Mouse (Mus musculus) splenic B cell, adult 2 months (primary cell): ENCODE results near the gene Adora3.

Experiments used
- DNase-seq: peaks from one replicate; pipeline ENCODE4 v3.0.0-alpha.2; 2011; ENCODE audit warnings: low read depth, low spot score
- H3K27me3 ChIP-seq: 2 replicates; pipeline ENCODE4 v1.6.1; 2012; ENCODE audit warnings: mild to moderate bottlenecking, low read length, moderate library complexity, mixed read lengths; ENCODE audit not compliant: control insufficient read depth, poor library complexity, insufficient read depth, severe bottlenecking
- H3K36me3 ChIP-seq: 2 replicates; pipeline ENCODE4 v1.6.1; 2012; ENCODE audit warnings: mild to moderate bottlenecking, low read length, moderate library complexity, mixed read lengths; ENCODE audit not compliant: control insufficient read depth, poor library complexity, insufficient read depth, severe bottlenecking

The Adora3 gene

DNA sequence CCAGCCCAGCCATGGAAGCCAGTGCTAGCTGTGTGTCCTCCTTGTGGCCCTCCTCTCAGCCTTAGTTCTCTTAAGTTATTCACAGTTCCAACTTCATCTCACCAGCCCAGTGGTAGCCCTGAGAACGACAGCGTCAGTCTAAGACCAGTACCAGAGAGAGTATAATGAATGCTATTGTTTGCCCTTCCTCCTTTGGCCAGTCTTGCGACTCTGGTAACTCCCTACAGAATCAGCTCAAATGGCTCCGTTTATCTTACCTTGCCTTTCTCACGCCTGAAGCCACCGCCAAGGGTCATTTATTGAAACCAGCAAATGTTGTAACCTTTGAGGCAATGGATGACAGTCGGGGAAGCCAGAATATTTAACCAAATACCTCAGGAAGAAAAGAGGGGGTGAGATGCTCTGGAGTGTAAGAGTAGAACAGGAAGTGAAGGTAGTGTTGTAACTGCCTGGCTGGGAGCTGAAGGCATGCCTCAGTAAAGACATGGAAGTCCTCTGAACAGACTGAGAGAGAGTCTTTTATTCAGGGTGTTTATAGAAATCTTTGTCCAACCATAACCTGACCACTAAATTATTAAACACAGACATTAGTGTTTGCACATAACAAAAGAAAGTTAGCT lies 8.8 kb upstream of the Adora3 start:
- DNase-seq: peak; percentile 13
- Histone ChIP-seq H3K36me3 (no peaks in the 10 kb centered on the region), H3K27me3 (no peaks in the 10 kb centered on the region)

DNA sequence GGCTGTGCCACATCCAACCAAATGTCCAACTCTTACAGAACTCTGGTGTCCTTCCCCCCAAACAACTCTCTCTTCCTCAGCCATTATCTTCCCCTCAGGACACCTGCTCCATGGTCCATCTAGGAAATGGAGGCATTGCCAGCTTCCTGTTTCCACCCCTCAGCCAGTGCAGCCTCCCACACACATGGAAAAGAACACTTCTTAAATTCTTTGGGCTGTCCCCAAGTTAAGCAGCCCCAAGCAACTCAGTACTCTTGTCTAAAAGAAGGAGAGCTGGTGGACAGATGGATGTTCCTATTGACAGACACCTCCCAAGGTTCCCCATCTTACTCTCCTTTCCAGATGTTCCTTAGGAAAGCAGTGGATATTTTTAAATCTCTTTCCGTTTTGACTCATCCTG lies 6.5 kb upstream of the Adora3 start:
- Histone ChIP-seq H3K27me3 (no peaks in the 10 kb centered on the region), H3K36me3 (no peaks in the 10 kb centered on the region)
- DNase-seq: no peak

DNA sequence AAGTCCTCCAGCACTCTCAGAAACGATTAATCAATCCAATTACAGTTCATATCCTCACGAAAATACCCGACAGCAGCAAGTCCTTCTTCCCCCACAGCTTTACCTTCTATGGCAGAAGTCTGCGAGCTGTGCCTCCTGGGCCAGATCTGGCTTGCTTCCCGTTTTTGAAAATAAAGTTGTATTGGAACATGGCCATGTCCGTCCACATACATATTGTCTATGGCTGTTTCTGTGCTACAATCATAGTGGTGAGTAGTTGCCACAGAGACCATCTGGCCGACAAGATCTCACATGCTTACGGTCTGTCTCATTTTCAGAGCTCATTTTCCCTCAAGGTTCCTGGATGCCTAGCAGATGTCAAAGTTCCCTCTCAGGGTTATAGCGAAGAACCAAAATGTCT lies 5.5 kb upstream of the Adora3 start:
- peak; percentile 36 for DNase-seq
- Histone ChIP-seq H3K36me3 (no peaks in the 10 kb centered on the region), H3K27me3 (no peaks in the 10 kb centered on the region)

DNA sequence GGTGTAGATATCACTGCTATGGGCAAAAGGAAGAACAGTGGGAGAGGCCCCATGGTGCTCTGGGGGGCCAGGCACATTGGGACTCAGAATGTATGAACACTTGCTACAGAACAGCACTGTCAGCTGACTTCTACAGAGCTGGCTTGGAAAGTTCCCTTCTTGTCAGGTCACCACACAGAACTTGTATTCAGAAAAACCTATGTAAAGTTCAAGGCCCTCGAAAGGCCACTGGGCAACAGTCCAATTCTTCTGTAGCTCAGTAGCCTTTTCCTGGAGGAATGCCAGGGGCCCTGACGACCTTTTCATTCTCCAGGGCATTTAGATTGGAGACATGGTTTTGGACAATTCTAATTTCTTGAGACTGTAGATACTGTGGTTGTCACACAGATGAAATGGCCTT lies 2.5 kb upstream of the Adora3 start:
- Histone ChIP-seq H3K36me3 (no peaks in the 10 kb centered on the region), H3K27me3 (no peaks in the 10 kb centered on the region)
- DNase-seq: no peak

DNA sequence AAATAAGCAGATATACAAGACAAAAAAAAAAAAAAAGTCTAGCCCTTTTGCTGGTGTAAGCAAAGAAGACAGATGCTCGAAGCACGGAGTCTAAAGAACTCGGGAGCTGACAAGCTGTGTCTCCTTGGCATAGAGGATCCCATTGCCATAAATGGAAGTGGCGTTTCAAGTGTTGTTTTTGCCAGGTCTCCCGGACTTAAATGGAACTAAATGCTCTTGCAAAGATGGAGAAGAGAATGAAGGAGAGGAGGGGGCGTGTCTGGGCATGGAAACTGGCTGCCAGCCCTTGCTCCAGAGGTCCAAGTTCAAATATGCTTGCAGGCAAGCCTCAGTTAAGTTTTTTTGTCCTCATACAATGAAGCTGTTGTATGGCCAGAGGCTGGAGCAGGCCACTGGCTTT lies 1.4 kb downstream of the Adora3 start:
- Histone ChIP-seq H3K36me3 (no peaks in the 10 kb centered on the region), H3K27me3 (no peaks in the 10 kb centered on the region)
- DNase-seq: no peak

DNA sequence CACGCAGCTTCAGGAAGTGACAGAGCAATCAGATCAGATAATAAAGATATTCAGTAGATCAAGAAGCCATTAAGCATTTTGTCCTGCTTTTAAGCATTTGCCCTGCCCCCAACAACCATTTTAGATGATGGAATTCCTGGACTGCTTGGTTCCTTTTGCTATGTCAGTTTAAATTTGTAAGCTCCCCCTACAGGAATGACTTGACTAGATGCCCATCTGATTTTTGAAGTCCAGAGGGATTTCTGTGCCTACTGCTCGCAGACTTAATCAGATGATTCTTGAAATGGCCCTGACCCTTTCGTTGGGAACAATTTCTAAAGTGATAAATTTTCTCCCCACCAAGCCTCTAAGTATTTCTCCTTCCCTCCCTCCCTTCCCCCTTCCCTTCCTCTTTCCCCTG lies 1.9 kb downstream of the Adora3 start:
- no peaks in the 10 kb centered on the region for H3K27me3 ChIP-seq
- DNase-seq: no peak
- H3K36me3 ChIP-seq: no peaks in the 10 kb centered on the region

DNA sequence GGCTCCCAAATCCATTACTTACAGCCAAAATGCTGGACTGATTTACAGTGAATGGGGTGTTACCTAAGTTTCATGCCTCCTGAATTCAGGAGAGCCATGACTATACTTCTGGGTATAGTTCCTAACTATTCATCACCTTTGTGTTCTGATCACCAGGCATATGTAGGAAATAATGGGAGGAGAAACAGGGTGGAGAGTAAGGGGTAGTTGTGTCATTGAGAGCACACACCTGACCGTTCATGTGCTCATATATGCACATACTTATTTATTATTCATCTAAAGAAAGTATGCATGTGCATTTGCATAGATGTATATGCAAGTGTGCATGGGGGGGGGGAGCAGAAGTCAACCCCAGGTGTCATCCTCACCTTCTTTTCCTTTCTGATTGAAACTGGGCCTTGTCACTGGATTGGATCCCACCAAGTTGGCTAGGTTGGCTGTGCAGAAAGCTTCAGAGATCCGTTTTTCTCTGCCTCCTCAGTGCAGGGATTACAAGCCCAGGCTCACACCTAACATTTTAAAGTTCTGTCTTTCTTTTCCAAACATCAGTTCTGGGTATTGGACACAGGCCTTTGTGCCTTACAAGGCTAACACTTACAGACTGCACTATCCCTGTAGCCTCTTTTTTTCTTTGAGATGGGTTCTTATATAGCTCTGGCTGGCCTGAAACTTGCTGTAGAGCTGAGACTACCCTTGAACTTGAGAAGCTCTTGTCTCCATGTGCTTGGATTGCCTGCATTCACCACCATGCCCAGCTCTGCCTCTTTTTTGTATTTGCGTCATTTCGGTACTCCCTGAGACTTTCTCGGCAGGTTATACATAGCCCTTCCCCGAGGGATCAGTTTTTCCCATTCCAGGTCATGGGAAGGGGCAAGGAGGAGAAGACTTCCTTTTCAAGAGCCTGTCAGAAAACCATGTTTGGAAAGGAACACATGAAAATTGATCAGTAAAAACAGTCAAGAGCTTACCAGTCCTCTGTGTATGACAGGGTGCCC lies 3.1 kb downstream of the Adora3 start:
- H3K36me3 ChIP-seq: no peaks in the 10 kb centered on the region
- H3K27me3 ChIP-seq: no peaks in the 10 kb centered on the region
- DNase-seq: no peak

DNA sequence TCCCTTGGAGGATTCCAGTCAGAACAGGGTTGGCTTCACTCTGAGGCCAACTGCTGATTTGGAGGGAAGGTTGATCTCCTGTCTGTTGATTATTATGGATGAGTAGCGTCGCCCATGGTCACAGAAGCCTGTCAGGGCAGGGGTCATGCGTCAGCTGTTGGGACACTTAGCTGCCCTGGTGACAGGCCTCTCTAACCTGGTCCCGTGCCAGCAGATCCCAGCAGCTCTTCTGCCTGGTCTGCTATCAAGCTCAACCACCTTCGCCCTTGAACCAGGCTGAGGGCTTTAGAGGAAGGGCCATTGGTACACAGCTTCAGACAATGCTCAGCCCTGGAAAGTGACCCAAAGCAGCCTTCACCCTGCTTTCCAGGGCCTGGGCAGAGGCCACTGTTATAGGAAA lies 5.4 kb downstream of the Adora3 start:
- Histone ChIP-seq H3K27me3 (no peaks in the 10 kb centered on the region), H3K36me3 (no peaks in the 10 kb centered on the region)
- no peak for DNase-seq

DNA sequence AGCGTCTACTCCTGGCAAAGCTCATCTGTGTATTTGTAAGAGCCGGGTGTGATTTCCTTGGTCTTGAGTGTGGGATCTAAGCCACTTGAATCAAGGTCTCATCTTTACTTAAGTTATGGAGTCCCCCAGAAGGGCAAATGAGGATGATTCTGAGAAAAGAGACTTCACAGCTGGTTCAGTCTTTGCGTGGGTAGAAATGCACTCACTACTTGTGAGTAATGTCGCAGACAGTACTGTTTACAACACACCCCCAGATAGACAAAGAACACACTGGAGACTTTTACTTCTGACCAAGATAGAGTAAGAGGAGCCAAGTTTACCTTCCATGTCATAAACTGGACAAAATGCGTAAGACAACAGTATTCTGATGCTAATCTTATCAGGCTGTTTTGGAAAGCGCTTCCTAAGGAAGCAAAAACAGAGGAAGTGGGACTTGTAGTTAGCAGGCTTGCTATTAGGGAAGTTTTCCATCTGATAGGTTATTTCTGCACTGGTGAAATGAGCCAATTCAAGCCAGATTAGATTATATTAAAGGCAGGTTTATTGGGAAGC lies 6.7 kb downstream of the Adora3 start:
- no peaks in the 10 kb centered on the region for H3K36me3 ChIP-seq
- no peak for DNase-seq

DNA sequence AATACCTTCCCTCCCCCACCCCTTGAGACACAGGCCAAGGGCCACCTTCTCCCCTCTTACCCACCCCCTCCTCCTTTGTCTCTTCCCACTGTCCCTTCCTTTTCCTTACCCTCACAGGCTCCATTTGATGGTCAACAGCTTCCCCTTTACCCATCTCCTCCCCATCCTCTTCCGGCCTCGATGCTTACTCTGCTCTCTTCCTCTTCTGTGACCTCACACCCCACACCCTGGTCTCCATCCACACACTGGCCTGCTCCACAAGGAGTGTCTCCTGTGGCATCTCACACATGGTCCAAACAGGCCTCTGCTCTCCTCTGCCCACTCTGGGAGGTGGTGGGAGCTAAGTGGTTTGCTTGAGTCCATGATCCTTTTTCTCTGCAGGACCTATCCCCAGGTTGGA lies 7.3 kb downstream of the Adora3 start:
- no peak for DNase-seq
- no peaks in the 10 kb centered on the region for H3K36me3 ChIP-seq
- H3K27me3 ChIP-seq: no peaks in the 10 kb centered on the region

More for the DNA sequence above, 6.7 kb downstream of the Adora3 start:
- H3K27me3 ChIP-seq: no peaks in the 10 kb centered on the region

DNA sequence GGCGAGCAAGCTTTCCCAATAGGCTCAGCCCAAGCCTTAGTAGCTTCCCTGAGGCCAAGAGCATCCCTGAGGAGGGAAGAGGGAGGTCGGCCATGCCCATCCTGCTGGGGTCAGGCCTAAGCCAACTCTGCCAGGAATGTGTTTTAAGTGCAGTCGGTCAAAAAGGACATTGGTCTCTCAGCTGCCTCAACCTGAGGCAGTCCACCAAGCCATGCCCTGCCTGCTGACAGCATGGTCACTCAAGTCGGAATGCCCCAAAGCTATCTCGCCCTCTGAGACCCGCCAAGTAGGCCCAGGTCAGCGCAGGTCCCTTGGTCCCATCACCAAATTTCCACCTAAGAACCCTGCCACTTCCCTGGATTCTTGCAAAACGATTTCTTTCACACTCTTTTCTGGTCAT lies 8.1 kb downstream of the Adora3 start:
- Histone ChIP-seq H3K27me3 (no peaks in the 10 kb centered on the region), H3K36me3 (no peaks in the 10 kb centered on the region)
- no peak for DNase-seq

DNA sequence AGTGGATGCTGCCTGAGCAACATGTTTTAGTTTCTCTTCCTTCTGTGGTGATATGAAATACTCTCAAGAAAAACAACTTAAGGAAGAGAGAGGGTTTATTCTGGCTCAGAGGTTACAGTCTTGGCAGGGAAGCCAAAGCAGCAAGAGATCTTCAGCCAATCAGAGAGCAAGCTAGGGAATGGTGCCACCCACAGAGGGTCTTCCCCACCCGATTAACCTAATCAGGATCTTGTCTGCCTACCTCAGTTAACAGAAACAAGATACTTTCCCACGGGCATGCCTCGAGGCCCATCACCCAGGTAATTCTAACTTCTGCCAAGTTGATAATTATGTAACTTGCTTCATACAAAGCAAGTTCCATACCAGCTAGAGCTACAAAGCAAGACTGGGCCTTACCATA lies 9.8 kb downstream of the Adora3 start:
- H3K36me3 ChIP-seq: no peaks in the 10 kb centered on the region
- DNase-seq: no peak
- H3K27me3 ChIP-seq: no peaks in the 10 kb centered on the region

DNA sequence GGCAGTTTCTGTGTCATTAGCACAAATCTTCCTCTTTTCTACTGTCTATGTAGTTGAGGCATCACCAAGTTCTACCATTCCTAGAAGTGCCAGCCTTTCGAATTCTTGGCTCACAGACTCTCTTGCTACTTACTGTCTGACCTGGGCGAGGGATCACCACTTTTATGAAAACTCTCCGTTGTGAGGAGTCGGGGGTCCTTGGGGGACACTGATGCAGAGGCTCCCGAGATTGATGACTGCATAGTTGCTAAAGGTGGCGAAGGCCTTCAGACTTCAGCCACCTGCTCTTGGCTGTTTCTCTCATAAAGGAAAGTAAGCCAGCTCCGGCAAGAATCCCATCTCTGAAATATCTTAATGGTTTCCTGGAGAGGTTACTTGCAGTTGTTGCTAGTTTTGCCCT lies 11.4 kb downstream of the Adora3 start:
- H3K27me3 ChIP-seq: no peaks in the 10 kb centered on the region
- no peak for DNase-seq
- no peaks in the 10 kb centered on the region for H3K36me3 ChIP-seq

DNA sequence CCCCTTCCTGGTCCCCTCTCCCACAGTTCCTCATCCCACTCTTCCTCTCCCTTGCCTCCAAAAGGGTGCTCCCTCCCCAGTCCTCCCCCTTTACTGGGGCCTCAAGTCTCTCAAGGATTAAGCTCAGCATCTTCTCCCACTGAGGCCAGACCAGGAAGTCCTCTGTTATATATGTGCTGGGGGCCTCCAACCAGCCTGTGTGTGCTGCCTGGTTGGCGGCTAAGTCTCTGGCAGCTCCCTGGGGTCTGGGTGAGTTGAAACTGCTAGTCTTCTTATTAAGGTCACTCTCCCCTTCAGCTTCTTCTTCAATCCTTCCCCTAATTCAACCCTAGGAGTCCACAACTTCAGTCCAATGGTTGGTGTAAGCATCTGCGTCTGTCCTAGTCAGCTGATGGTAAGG lies 12.5 kb downstream of the Adora3 start:
- no peak for DNase-seq
- no peaks in the 10 kb centered on the region for H3K36me3 ChIP-seq
- H3K27me3 ChIP-seq: no peaks in the 10 kb centered on the region

DNA sequence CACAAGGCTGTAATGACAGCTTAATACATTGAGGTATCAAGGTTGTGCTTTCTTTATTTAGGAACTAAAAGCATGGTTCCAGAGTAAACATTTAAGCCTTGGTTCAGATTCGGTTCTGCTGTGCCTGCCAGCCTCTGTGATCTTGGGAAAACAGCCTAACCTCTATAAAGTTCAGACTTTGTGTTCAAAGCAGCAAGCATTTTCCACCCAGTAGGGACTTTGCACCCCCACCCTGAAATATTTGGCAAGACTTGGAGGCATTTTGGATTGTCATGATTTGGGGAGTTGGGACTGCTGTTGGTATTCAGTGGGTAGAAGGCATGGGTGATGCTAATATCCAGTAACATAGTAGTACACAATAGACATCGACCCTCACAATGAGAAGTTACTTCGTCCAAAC lies 18.3 kb downstream of the Adora3 start:
- no peaks in the 10 kb centered on the region for H3K27me3 ChIP-seq
- no peak for DNase-seq

More for the DNA sequence above, 18.3 kb downstream of the Adora3 start:
- H3K36me3 ChIP-seq: no peaks in the 10 kb centered on the region
